Mouse (Mus musculus) embryonic facial prominence, embryonic 10.5 days (tissue): Measurements from ENCODE around the gene Kdm6b. TPM values are rescaled to one million over a fixed set of nuclear protein-coding genes. Genes with fewer than 3 reads are reported as not detected.

Experiments
- DNase-seq: peaks from one replicate; pipeline ENCODE4 v3.0.0-alpha.2; 2017; ENCODE audit warnings: low spot score
- H3K27ac ChIP-seq: fragments of 300-500 bp; sonication (generic); replicated peaks from 2 replicates; pipeline ENCODE4 v1.5.1; 2016; ENCODE audit warnings: mild to moderate bottlenecking
- H3K27me3 ChIP-seq: fragments of 300-500 bp; sonication (generic); replicated peaks from 2 replicates; pipeline ENCODE4 v1.6.1; 2016; ENCODE audit warnings: low read depth, mild to moderate bottlenecking; ENCODE audit not compliant: poor library complexity, severe bottlenecking
- H3K36me3 ChIP-seq: fragments of 300-500 bp; sonication (generic); replicated peaks from 2 replicates; pipeline ENCODE4 v1.6.1; 2016; ENCODE audit warnings: mild to moderate bottlenecking, moderate library complexity
- H3K4me1 ChIP-seq: fragments of 300-500 bp; sonication (generic); 2 replicates; pipeline ENCODE4 v1.6.1; 2016
- H3K4me3 ChIP-seq: fragments of 300-500 bp; sonication (generic); 2 replicates; pipeline ENCODE4 v1.5.1; 2016; ENCODE audit warnings: mild to moderate bottlenecking, moderate library complexity
- H3K9me3 ChIP-seq: fragments of 300-500 bp; sonication (generic); 2 replicates; pipeline ENCODE4 v1.6.1; 2016; ENCODE audit warnings: mild to moderate bottlenecking
- WGBS: fragments of 180-500 bp; shearing (Covaris S2); methylation state at CpG from one replicate; pipeline ENCODE4 v1.1.7; 2016; 5-methylcytosine and 5-hydroxymethylcytosine counted together
- polyA plus RNA-seq: library from polyadenylated mRNA; unstranded; fragments of >200 nt; fragmentation: Nextera tagmentation; extraction: Ambion mirVana; gene quantifications from 2 replicates; pipeline ENCODE4 v1.2.1, GENCODE M21; 2016

Gene Kdm6b
- polyA plus RNA-seq, result 39.8 and 39.9 TPM in 2 replicates

DNA sequence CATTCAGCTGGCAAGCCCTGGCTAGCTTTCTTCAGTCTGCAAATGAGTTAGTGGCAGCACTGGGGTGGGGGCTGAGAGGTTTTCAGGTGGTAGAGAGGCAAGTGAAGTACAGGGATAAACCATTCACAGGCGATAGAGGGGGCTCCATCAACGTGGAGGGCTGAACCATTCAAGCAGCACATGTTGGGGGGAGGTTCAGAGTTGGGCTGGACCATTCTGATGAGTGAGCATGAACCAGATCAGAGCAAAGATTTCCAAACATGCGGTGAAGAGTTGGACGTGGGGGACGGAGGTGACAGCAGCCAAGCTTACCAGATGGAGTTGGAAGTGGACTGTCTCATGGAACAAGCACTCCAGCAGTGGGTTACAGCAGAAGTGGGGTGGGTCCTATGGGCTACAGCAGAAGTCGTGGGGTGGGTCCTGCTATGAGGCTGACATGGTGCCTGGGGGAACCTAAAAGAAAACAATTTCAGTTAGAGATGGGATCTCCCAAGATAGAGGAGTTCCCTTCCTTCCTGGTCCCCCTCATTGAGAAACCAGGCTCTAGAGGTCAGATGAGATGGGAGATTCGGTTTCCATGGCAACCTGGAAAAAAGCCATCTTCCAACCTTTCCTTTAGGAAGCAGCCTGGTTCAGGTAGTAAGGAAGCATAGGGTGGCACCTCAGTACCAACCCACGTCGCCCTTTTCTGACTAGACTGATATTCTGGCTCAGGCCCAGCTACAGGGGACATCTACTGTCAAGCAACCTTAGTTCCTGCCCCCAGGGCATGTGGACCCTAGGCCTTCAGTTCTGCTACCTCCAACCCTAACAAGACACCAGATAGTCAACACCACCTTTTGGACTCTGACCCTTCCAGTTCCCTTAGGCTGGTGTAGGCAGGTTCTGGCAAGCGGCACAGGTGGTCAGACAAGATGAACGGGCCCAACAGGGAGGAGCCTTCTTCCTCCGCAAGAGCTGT lies at the start of gene Kdm6b:
Gene Kdm6b, minus strand, starts transcription at position 455 of the 961 bp plus-strand sequence.
- H3K9me3 ChIP-seq, result no peaks in the 10 kb centered on the region
- peak within 1 kb of the TSS; percentile 93 for H3K4me3 ChIP-seq
- no peaks in the 10 kb centered on the region for H3K27me3 ChIP-seq
- 40% methylated on average over 12 of the region's 12 CpGs for WGBS
- DNase-seq, result peak; percentile 62
- peaks cover 94% of the 10 kb centered on the region for H3K4me1 ChIP-seq
- H3K27ac ChIP-seq, result peak within 1 kb of the TSS; percentile 99
- H3K36me3 ChIP-seq, result peaks cover 26% of the 10 kb centered on the region

GRCm38 (mm10) chr11:69461568-69461967 lies 48.1 kb upstream of the Kdm6b start:
- no peaks in the 10 kb centered on the region for H3K36me3 ChIP-seq

GRCm38 (mm10) chr11:69459883-69460282 lies 46.4 kb upstream of the Kdm6b start:
- no peaks in the 10 kb centered on the region for H3K36me3 ChIP-seq
- H3K4me3 ChIP-seq, result no peak overlapping the region
- no peaks in the 10 kb centered on the region for H3K9me3 ChIP-seq
- no peak for DNase-seq
- WGBS, result 83% methylated on average over 4 of the region's 4 CpGs
- no peaks in the 10 kb centered on the region for H3K27me3 ChIP-seq
- no peak overlapping the region for H3K27ac ChIP-seq
- peaks cover 25% of the 10 kb centered on the region for H3K4me1 ChIP-seq

More at GRCm38 (mm10) chr11:69461568-69461967, 48.1 kb upstream of the Kdm6b start:
- Histone ChIP-seq H3K4me1 (peaks cover 22% of the 10 kb centered on the region), H3K27me3 (no peaks in the 10 kb centered on the region), H3K27ac (no peak overlapping the region), H3K9me3 (no peaks in the 10 kb centered on the region), H3K4me3 (no peak overlapping the region)
- DNase-seq, result no peak
- WGBS, result 83% methylated on average over 5 of the region's 5 CpGs

DNA sequence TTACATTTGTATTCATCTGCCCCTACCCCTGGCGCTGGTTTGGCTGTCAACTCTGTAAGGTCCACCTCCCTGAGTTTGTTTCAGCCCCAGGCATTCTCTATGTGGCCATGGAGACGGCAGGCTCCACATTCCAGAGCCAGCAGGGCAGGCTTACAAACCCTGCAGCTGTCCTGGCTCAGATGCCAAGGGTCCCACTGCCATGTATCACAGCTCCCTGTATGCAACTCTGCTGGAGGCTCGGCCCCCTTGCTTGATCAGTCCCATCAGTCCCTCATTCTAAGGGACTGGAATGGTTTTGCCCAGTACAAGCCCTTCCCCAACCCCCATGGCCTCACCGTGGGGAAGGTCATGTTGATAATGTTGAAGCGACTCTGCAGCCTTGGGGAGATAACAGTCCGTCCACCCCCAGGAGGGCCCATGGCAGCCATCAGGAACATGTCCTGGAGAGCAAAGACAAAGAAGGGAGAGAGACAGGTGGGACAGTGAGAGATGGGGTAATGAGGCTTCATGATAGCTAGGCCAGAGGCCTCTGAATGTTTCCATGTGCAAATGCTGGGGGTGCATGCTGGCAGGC lies 43.6 kb upstream of the Kdm6b start:
- 29% methylated on average over 6 of the region's 6 CpGs for WGBS
- Histone ChIP-seq H3K9me3 (no peaks in the 10 kb centered on the region), H3K27ac (peak overlapping the region; percentile 53), H3K4me3 (no peak overlapping the region), H3K27me3 (no peaks in the 10 kb centered on the region), H3K4me1 (peaks cover 36% of the 10 kb centered on the region), H3K36me3 (no peaks in the 10 kb centered on the region)
- peak; percentile 51 for DNase-seq

GRCm38 (mm10) chr11:69452114-69452867 lies 38.8 kb upstream of the Kdm6b start:
- no peaks in the 10 kb centered on the region for H3K36me3 ChIP-seq
- WGBS, result 67% methylated on average over 23 of the region's 23 CpGs
- peak overlapping the region; percentile 65 for H3K27ac ChIP-seq
- DNase-seq, result peak; percentile 24
- no peaks in the 10 kb centered on the region for H3K27me3 ChIP-seq
- H3K4me3 ChIP-seq, result peak overlapping the region; percentile 14; the same call in 1 of the 2 replicates
- peaks cover 24% of the 10 kb centered on the region for H3K4me1 ChIP-seq
- H3K9me3 ChIP-seq, result no peaks in the 10 kb centered on the region

- peaks cover 12% of the 10 kb centered on the region for H3K4me1 ChIP-seq
- 86% methylated on average over 7 of the region's 7 CpGs for WGBS
- H3K27me3 ChIP-seq, result no peaks in the 10 kb centered on the region
- no peak overlapping the region for H3K27ac ChIP-seq
- no peaks in the 10 kb centered on the region for H3K9me3 ChIP-seq
- H3K4me3 ChIP-seq, result no peak overlapping the region
- no peak for DNase-seq
- H3K36me3 ChIP-seq, result no peaks in the 10 kb centered on the region
These were observed 33.8 kb upstream of the Kdm6b start for GRCm38 (mm10) chr11:69447299-69447698.

- Histone ChIP-seq H3K4me3 (no peak overlapping the region), H3K36me3 (no peaks in the 10 kb centered on the region), H3K9me3 (no peaks in the 10 kb centered on the region), H3K27ac (no peak overlapping the region), H3K27me3 (no peaks in the 10 kb centered on the region), H3K4me1 (peaks cover 7% of the 10 kb centered on the region)
- WGBS, result 38% methylated on average over 5 of the region's 5 CpGs
- peak; percentile 19 for DNase-seq
These were observed 29.9 kb upstream of the Kdm6b start for GRCm38 (mm10) chr11:69443328-69443727.

- H3K4me1 ChIP-seq, result peaks cover 11% of the 10 kb centered on the region; the same call in 1 of the 2 replicates
- 44% methylated on average over 3 of the region's 3 CpGs for WGBS
These were observed 23.8 kb upstream of the Kdm6b start for GRCm38 (mm10) chr11:69437291-69437690.

GRCm38 (mm10) chr11:69433189-69433588 lies 19.7 kb upstream of the Kdm6b start:
- Histone ChIP-seq H3K27me3 (no peaks in the 10 kb centered on the region; the same call in 1 of the 2 replicates), H3K4me1 (peaks cover 24% of the 10 kb centered on the region), H3K27ac (no peak overlapping the region), H3K36me3 (no peaks in the 10 kb centered on the region), H3K4me3 (no peak overlapping the region), H3K9me3 (no peaks in the 10 kb centered on the region)
- WGBS, result 68% methylated on average over 6 of the region's 6 CpGs
- no peak for DNase-seq

More at GRCm38 (mm10) chr11:69437291-69437690, 23.8 kb upstream of the Kdm6b start:
- Histone ChIP-seq H3K27me3 (no peaks in the 10 kb centered on the region), H3K9me3 (no peaks in the 10 kb centered on the region), H3K4me3 (no peak overlapping the region), H3K36me3 (no peaks in the 10 kb centered on the region), H3K27ac (no peak overlapping the region)
- DNase-seq, result no peak

- no peak for DNase-seq
- Histone ChIP-seq H3K27ac (no peak overlapping the region), H3K36me3 (no peaks in the 10 kb centered on the region), H3K27me3 (no peaks in the 10 kb centered on the region; the same call in 1 of the 2 replicates), H3K9me3 (no peaks in the 10 kb centered on the region), H3K4me1 (peaks cover 24% of the 10 kb centered on the region), H3K4me3 (no peak overlapping the region)
- 76% methylated on average over 11 of the region's 11 CpGs for WGBS
These were observed 19.1 kb upstream of the Kdm6b start for GRCm38 (mm10) chr11:69432640-69432982.

DNA sequence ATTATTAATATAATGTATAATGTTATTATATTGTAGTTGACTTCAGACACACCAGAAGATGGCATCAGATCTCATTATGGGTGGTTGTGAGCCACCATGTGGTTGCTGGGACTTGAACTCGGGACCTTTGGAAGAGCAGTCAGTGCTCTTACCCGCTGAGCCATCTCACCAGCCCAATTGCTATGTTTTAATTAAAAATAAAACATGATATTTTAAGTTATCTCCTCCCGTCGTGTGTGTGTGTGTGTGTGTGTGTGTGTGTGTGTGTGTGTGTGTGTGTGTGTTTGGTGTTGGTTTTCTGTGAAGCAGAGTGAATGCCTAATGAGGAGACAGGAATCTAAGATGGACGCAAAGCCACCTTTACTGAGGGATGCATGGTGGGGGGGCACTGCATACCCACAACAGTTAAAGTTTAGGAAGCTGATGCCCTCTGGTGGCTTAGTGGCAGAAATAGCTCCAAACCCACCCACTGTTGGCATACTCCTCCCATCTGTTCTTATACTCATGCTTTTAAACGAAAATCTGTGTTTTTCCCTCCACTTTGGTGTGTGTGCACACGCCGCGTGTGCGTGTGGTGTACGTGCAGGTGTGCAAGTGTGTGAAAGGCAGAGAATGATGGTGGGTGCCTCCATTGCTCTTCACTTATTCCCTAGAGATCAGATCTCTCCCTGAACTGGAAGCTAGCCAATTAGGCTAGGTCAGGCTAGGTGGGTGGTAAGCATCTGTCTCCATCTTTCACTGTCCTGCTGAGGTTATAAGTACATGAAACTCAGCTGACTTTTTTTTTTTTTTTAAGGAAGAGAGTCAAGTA lies 18.6 kb upstream of the Kdm6b start:
- Histone ChIP-seq H3K4me1 (peaks cover 24% of the 10 kb centered on the region), H3K27ac (no peak overlapping the region), H3K36me3 (no peaks in the 10 kb centered on the region), H3K9me3 (no peaks in the 10 kb centered on the region), H3K4me3 (no peak overlapping the region), H3K27me3 (no peaks in the 10 kb centered on the region; the same call in 1 of the 2 replicates)
- 37% methylated on average over 11 of the region's 11 CpGs for WGBS
- DNase-seq, result peak; percentile 79
